Mouse (Mus musculus) kidney, adult 2 months (tissue): ENCODE data around the gene Grifin.

Experiments used
- CTCF ChIP-seq: fragments of 200-500 bp; conservative IDR thresholded peaks from 2 replicates; pipeline ENCODE4 v1.5.1; 2011; ENCODE audit warnings: low read depth, mild to moderate bottlenecking, control low read depth, low read length, moderate library complexity, mixed read lengths; ENCODE audit not compliant: insufficient read depth, insufficient read length
- POLR2A ChIP-seq: fragments of 200-500 bp; IDR thresholded peaks from one replicate; pipeline ENCODE4 v1.6.1; 2011; ENCODE audit warnings: low read depth, low read length, control low read depth

GRCm38 (mm10) chr5:140601712-140602111, 36.8 kb upstream of the Grifin start:
- no peak for TF ChIP-seq CTCF
- no peak for TF ChIP-seq POLR2A
